In genomic region chr11:109544432-109544831, GRCm38 (mm10) we compare ENCODE assay signal across 29 mouse cellular contexts.
A peak's percentile ranks its signal among the peaks of the same experiment; 100 is the strongest.
DNase-seq lines count a peak whose midpoint lies in the region; ATAC-seq and TF ChIP-seq lines count a peak whose summit lies in the region.
"Had no signal": no experiment of that assay in that cellular context is flagged by ENCODE, and none has a peak within 500 bp of the region (broad histone marks: within the 10 kb centered on the region; RNA-seq: fewer than 3 reads in every experiment).

No protein-coding gene starts in this region.

- TF ChIP-seq POLR2A in CH12.LX (IDR thresholded peaks at IDR 0.05; ENCODE audit: low read depth, low read length), result no peak

- no peak overlapping the region for H3K4me3 ChIP-seq in embryonic facial prominence, embryonic 14.5 days (ENCODE audit: low read depth, low read length)
- H3K4me3 ChIP-seq in embryonic facial prominence, embryonic 10.5 days, result no peak overlapping the region
- H3K4me3 ChIP-seq in kidney, embryonic 16.5 days (ENCODE audit: low read length), result no peak overlapping the region
- H3K4me3 ChIP-seq in CH12.LX (replicated peaks in 1 of 3; ENCODE audit: low read depth in 2 of 3, low read length in 2 of 3, poor library complexity in 1 of 3), result no peak overlapping the region
- no peak overlapping the region for H3K4me3 ChIP-seq in liver, embryonic 16.5 days (ENCODE audit: low read depth, low read length)
- H3K4me3 ChIP-seq: embryonic facial prominence, embryonic 13.5 days; erythroblast, embryonic 14.5 days; forebrain, embryonic 12.5 days; heart, embryonic 10.5 days; heart, embryonic 15.5 days; neural tube, embryonic 15.5 days had no signal

- TF ChIP-seq EP300 in CH12.LX (IDR thresholded peaks at IDR 0.05; ENCODE audit: low read length), result no peak

- no peaks in the 10 kb centered on the region for H3K9me3 ChIP-seq in embryonic facial prominence, embryonic 14.5 days (ENCODE audit: control insufficient read depth, low read length)
- H3K9me3 ChIP-seq in embryonic facial prominence, embryonic 10.5 days, result no peaks in the 10 kb centered on the region
- H3K9me3 ChIP-seq in kidney, embryonic 16.5 days (ENCODE audit: low read length), result no peaks in the 10 kb centered on the region
- H3K9me3 ChIP-seq in CH12.LX (replicated peaks; ENCODE audit: low read length), result no peaks in the 10 kb centered on the region
- no peaks in the 10 kb centered on the region for H3K9me3 ChIP-seq in liver, embryonic 16.5 days (replicated peaks; ENCODE audit: control insufficient read depth, low read length)
- H3K9me3 ChIP-seq: embryonic facial prominence, embryonic 13.5 days; forebrain, embryonic 12.5 days; G1E; heart, embryonic 10.5 days; heart, embryonic 15.5 days; neural tube, embryonic 15.5 days had no signal

- no peaks in the 10 kb centered on the region for H3K79me2 ChIP-seq in CH12.LX (replicated peaks; ENCODE audit: control insufficient read depth, extremely low read depth, insufficient read depth, poor library complexity, severe bottlenecking)

- 53% methylated on average over 7 of the region's 7 CpGs for WGBS in embryonic facial prominence, embryonic 14.5 days
- 84% methylated on average over 7 of the region's 7 CpGs for WGBS in embryonic facial prominence, embryonic 10.5 days
- 36% methylated on average over 7 of the region's 7 CpGs for WGBS in kidney, embryonic 16.5 days
- WGBS in liver, embryonic 16.5 days (ENCODE audit: insufficient replicate concordance), result 82% methylated on average over 7 of the region's 7 CpGs

- in situ Hi-C loops in CH12.LX (cut with MboI; ENCODE audit: low pct_ligation_motif_present, low pct_unique_long_range_greater_than_20kb, low sequenced_read_pairs), result no loop called here

- no peak for TF ChIP-seq CTCF in CH12.LX (conservative IDR thresholded peaks at IDR 0.05 in 1 of 2, IDR thresholded peaks at IDR 0.05 in 1 of 2; ENCODE audit: low read depth in 2 of 2, low read length in 2 of 2)

- H3K9ac ChIP-seq in embryonic facial prominence, embryonic 14.5 days (ENCODE audit: low read depth, low read length), result no peak overlapping the region
- no peak overlapping the region for H3K9ac ChIP-seq in kidney, embryonic 16.5 days (replicated peaks; ENCODE audit: low read length)
- no peak overlapping the region for H3K9ac ChIP-seq in CH12.LX (ENCODE audit: insufficient read depth, low read depth)
- H3K9ac ChIP-seq in liver, embryonic 16.5 days (ENCODE audit: low read depth, low read length), result no peak overlapping the region
- H3K9ac ChIP-seq: embryonic facial prominence, embryonic 13.5 days; forebrain, embryonic 12.5 days; heart, embryonic 15.5 days; neural tube, embryonic 15.5 days had no signal

- dilution Hi-C loops in CH12.LX (cut with MboI; ENCODE audit: extremely low pct_ligation_motif_present, extremely low pct_unique_long_range_greater_than_20kb, low sequenced_read_pairs), result no loop called here

- H3K4me1 ChIP-seq in embryonic facial prominence, embryonic 14.5 days (ENCODE audit: control insufficient read depth, insufficient read depth, low read length), result peaks cover 22% of the 10 kb centered on the region
- H3K4me1 ChIP-seq in embryonic facial prominence, embryonic 10.5 days, result peaks cover 27% of the 10 kb centered on the region
- peaks cover 31% of the 10 kb centered on the region for H3K4me1 ChIP-seq in kidney, embryonic 16.5 days (ENCODE audit: insufficient read depth, low read length)
- H3K4me1 ChIP-seq in CH12.LX (ENCODE audit: control insufficient read depth in 1 of 2, insufficient read depth in 2 of 2), result peaks cover 9 to 34% of the 10 kb centered on the region in 2 experiments
- peaks cover 66% of the 10 kb centered on the region for H3K4me1 ChIP-seq in liver, embryonic 16.5 days (ENCODE audit: control insufficient read depth, low read depth, low read length)

- peak; percentile 12 for DNase-seq in embryonic facial prominence, embryonic 14.5 days (ENCODE audit: low spot score)
- no peak for DNase-seq in embryonic facial prominence, embryonic 10.5 days (ENCODE audit: low spot score)
- DNase-seq in kidney, adult 11 months, result no peak
- DNase-seq in CH12.LX (ENCODE audit: extremely low read depth), result no peak
- DNase-seq in c-Kit-positive CD71-positive TER-119-positive erythroid progenitor cells, embryonic 14.5 days (ENCODE audit: low spot score), result no peak
- DNase-seq: adrenal gland, adult 8-10 months; cerebellum, adult 11 months; cerebellum, adult 9-10 months; embryo, embryonic 11 days; gastrocnemius, postnatal 14 days; kidney, adult 9 months; layer of hippocampus, postnatal 36 days; left cerebral cortex, postnatal 4 days; lung, adult 2 months; lung, postnatal 14 days; midbrain, embryonic 14.5 days; right cerebral cortex, postnatal 25 days; spleen, adult 18-20 months; thymus, postnatal 14 days had no signal

- no peak overlapping the region for H3K4me2 ChIP-seq in embryonic facial prominence, embryonic 14.5 days (ENCODE audit: low read depth, low read length)
- no peak overlapping the region for H3K4me2 ChIP-seq in kidney, embryonic 16.5 days (replicated peaks; ENCODE audit: low read depth, low read length)
- no peak overlapping the region for H3K4me2 ChIP-seq in CH12.LX (ENCODE audit: insufficient read depth, low read depth, poor library complexity, severe bottlenecking)
- no peak overlapping the region for H3K4me2 ChIP-seq in liver, embryonic 16.5 days (ENCODE audit: low read depth, low read length)
- H3K4me2 ChIP-seq: embryonic facial prominence, embryonic 13.5 days; forebrain, embryonic 12.5 days; neural tube, embryonic 15.5 days had no signal

- H3K27ac ChIP-seq in embryonic facial prominence, embryonic 14.5 days (replicated peaks; ENCODE audit: low read depth, low read length), result no peak overlapping the region
- H3K27ac ChIP-seq in embryonic facial prominence, embryonic 10.5 days (replicated peaks), result no peak overlapping the region
- H3K27ac ChIP-seq in kidney, embryonic 16.5 days (ENCODE audit: low read length), result peak overlapping the region; percentile 3; the same call in 1 of the 2 replicates
- H3K27ac ChIP-seq in CH12.LX (ENCODE audit: insufficient read depth, low read depth), result no peak overlapping the region
- H3K27ac ChIP-seq in liver, embryonic 16.5 days (ENCODE audit: low read length), result peak overlapping the region; percentile 72
- H3K27ac ChIP-seq: embryonic facial prominence, embryonic 13.5 days; forebrain, embryonic 12.5 days; neural tube, embryonic 15.5 days had no signal

- no peaks in the 10 kb centered on the region for H3K27me3 ChIP-seq in embryonic facial prominence, embryonic 14.5 days (replicated peaks; ENCODE audit: control insufficient read depth, insufficient read depth, low read length)
- peaks cover 4% of the 10 kb centered on the region; the same call in 1 of the 2 replicates for H3K27me3 ChIP-seq in embryonic facial prominence, embryonic 10.5 days (replicated peaks; ENCODE audit: low read depth, poor library complexity, severe bottlenecking)
- no peaks in the 10 kb centered on the region for H3K27me3 ChIP-seq in kidney, embryonic 16.5 days (ENCODE audit: insufficient read depth, low read length)
- no peaks in the 10 kb centered on the region for H3K27me3 ChIP-seq in CH12.LX (replicated peaks)
- H3K27me3 ChIP-seq in liver, embryonic 16.5 days (ENCODE audit: control insufficient read depth, insufficient read depth, low read depth, low read length), result no peaks in the 10 kb centered on the region
- H3K27me3 ChIP-seq: embryonic facial prominence, embryonic 13.5 days; forebrain, embryonic 12.5 days; heart, embryonic 15.5 days; neural tube, embryonic 15.5 days had no signal

- no peaks in the 10 kb centered on the region for H3K36me3 ChIP-seq in embryonic facial prominence, embryonic 14.5 days (ENCODE audit: control insufficient read depth, insufficient read depth, low read length)
- H3K36me3 ChIP-seq in embryonic facial prominence, embryonic 10.5 days (replicated peaks), result no peaks in the 10 kb centered on the region
- H3K36me3 ChIP-seq in kidney, embryonic 16.5 days (ENCODE audit: insufficient read depth, low read length), result no peaks in the 10 kb centered on the region
- no peaks in the 10 kb centered on the region for H3K36me3 ChIP-seq in CH12.LX (replicated peaks in 1 of 2; ENCODE audit: control insufficient read depth in 1 of 2, insufficient read depth in 1 of 2, low read length in 1 of 2)
- no peaks in the 10 kb centered on the region for H3K36me3 ChIP-seq in liver, embryonic 16.5 days (ENCODE audit: control insufficient read depth, insufficient read depth)
- H3K36me3 ChIP-seq: embryonic facial prominence, embryonic 13.5 days; forebrain, embryonic 12.5 days; G1E; heart, embryonic 10.5 days; heart, embryonic 15.5 days; neural tube, embryonic 15.5 days had no signal

- TF ChIP-seq RAD21 in CH12.LX (IDR thresholded peaks at IDR 0.05; ENCODE audit: low read depth, low read length), result no peak

- no peak for ATAC-seq in embryonic facial prominence, embryonic 14.5 days (ENCODE audit: low read depth)
- ATAC-seq in kidney, embryonic 16.5 days (ENCODE audit: low FRiP score, low TSS enrichment), result no peak
- no peak for ATAC-seq in liver, embryonic 16.5 days (ENCODE audit: low read depth)
- ATAC-seq: hindbrain, embryonic 16.5 days had no signal

TF ChIP-seq in CH12.LX, 34 proteins besides CTCF, POLR2A, EP300 and RAD21:
- TF ChIP-seq IRF4 (IDR thresholded peaks at IDR 0.05; ENCODE audit: low read depth, low read length) (no peak), BHLHE40 (IDR thresholded peaks at IDR 0.05; ENCODE audit: low read depth, low read length) (0 out of 2 replicates have a peak, but pooled peaks have one; percentile 20)
TF ChIP-seq in CH12.LX: peak in this region for 1.

Comparison
In these comparisons a context has a peak if more than half of its experiments do, and no peak if none do; other contexts are left out.
1. H3K27ac ChIP-seq: peak in kidney, embryonic 16.5 days (single experiment) and liver, embryonic 16.5 days (single experiment); none in embryonic facial prominence, embryonic 14.5 days (single experiment), embryonic facial prominence, embryonic 10.5 days (single experiment) and CH12.LX (single experiment).